Mouse (Mus musculus): ENCODE results near the gene Cdc73.

DNA sequence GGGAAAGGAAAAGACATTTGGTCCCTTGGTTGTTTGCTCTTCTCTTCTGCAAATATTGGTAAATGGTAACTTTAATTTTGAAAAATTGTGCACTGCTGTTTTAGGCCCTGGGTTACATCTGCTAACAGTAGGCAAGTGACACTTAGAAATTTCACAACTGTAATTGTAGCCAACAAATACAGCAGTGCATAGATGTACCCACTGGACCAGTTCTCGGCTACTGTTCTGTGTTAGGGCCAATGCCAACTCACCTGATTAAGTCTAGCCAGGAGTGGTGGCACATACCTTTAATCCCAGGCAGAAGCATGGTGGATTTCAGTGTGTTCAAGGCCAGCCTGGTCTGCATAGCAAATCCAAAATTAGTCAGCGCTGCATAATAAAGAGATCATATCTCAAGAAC lies 52.4 kb downstream of the Cdc73 start:
- TF ChIP-seq CTCF (IDR thresholded peaks at IDR 0.05; ENCODE audit: borderline replicate concordance, insufficient read depth, low read depth, low read length) (no peak), POLR2A (IDR thresholded peaks at IDR 0.05; ENCODE audit: borderline replicate concordance, insufficient read depth, low read length) (no peak)

Measured in cerebellum, adult 2 months (tissue).